Mouse (Mus musculus): ENCODE data around the gene Pogk. TPM values are rescaled to one million over a fixed set of nuclear protein-coding genes. Genes with fewer than 3 reads are reported as not detected.

Gene Pogk
- total and polyA plus RNA-seq, 2 experiments from 2014 or later = 5.4 to 26.3 TPM

- 76% methylated on average over 3 of the region's 3 CpGs for WGBS
- DNase-seq (ENCODE audit: low spot score) = no peak
- Histone ChIP-seq H3K27ac (ENCODE audit: low read depth) (no peak overlapping the region), H3K36me3 (replicated peaks; ENCODE audit: control insufficient read depth, insufficient read depth, low read length) (no peaks in the 10 kb centered on the region), H3K9ac (replicated peaks; ENCODE audit: low read depth, low read length) (no peak overlapping the region), H3K4me1 (ENCODE audit: control insufficient read depth, insufficient read depth) (no peaks in the 10 kb centered on the region), H3K4me3 (ENCODE audit: low read depth, low read length) (no peak overlapping the region), H3K4me2 (ENCODE audit: low read depth, low read length) (no peak overlapping the region), H3K27me3 (ENCODE audit: control insufficient read depth, insufficient read depth, low read length) (no peaks in the 10 kb centered on the region), H3K9me3 (replicated peaks; ENCODE audit: control insufficient read depth, low read length) (no peaks in the 10 kb centered on the region)
- TF ChIP-seq CTCF (IDR thresholded peaks at IDR 0.05; ENCODE audit: low read depth) = no peak
- TF ChIP-seq EP300 (IDR thresholded peaks at IDR 0.05; ENCODE audit: low read depth) = no peak
- ATAC-seq (ENCODE audit: insufficient read depth, low read depth) = no peak
Measured at GRCm38 (mm10) chr1:166362659-166363058, 47.0 kb downstream of the Pogk start.

GRCm38 (mm10) chr1:166361842-166362241, 47.8 kb downstream of the Pogk start:
- no peak for DNase-seq (ENCODE audit: low spot score)
- no peak overlapping the region for H3K27ac ChIP-seq (ENCODE audit: low read depth)

GRCm38 (mm10) chr1:166360896-166361295, 48.8 kb downstream of the Pogk start:
- Histone ChIP-seq H3K4me1 (ENCODE audit: control insufficient read depth, insufficient read depth) (no peaks in the 10 kb centered on the region), H3K36me3 (replicated peaks; ENCODE audit: control insufficient read depth, insufficient read depth, low read length) (no peaks in the 10 kb centered on the region), H3K9ac (replicated peaks; ENCODE audit: low read depth, low read length) (no peak overlapping the region), H3K4me2 (ENCODE audit: low read depth, low read length) (no peak overlapping the region), H3K9me3 (replicated peaks; ENCODE audit: control insufficient read depth, low read length) (no peaks in the 10 kb centered on the region), H3K27ac (ENCODE audit: low read depth) (no peak overlapping the region), H3K4me3 (ENCODE audit: low read depth, low read length) (no peak overlapping the region), H3K27me3 (ENCODE audit: control insufficient read depth, insufficient read depth, low read length) (no peaks in the 10 kb centered on the region)
- DNase-seq (ENCODE audit: low spot score) (no peak), ATAC-seq (ENCODE audit: insufficient read depth, low read depth) (no peak)
- TF ChIP-seq CTCF (IDR thresholded peaks at IDR 0.05; ENCODE audit: low read depth) = no peak
- TF ChIP-seq EP300 (IDR thresholded peaks at IDR 0.05; ENCODE audit: low read depth) = no peak
- 76% methylated on average over 5 of the region's 5 CpGs for WGBS

More at GRCm38 (mm10) chr1:166361842-166362241, 47.8 kb downstream of the Pogk start:
- no peak for ATAC-seq (ENCODE audit: insufficient read depth, low read depth)
- Histone ChIP-seq H3K36me3 (replicated peaks; ENCODE audit: control insufficient read depth, insufficient read depth, low read length) (no peaks in the 10 kb centered on the region), H3K4me2 (ENCODE audit: low read depth, low read length) (no peak overlapping the region), H3K4me3 (ENCODE audit: low read depth, low read length) (no peak overlapping the region), H3K9ac (replicated peaks; ENCODE audit: low read depth, low read length) (no peak overlapping the region), H3K4me1 (ENCODE audit: control insufficient read depth, insufficient read depth) (no peaks in the 10 kb centered on the region), H3K9me3 (replicated peaks; ENCODE audit: control insufficient read depth, low read length) (no peaks in the 10 kb centered on the region), H3K27me3 (ENCODE audit: control insufficient read depth, insufficient read depth, low read length) (no peaks in the 10 kb centered on the region)
- TF ChIP-seq CTCF (IDR thresholded peaks at IDR 0.05; ENCODE audit: low read depth) = no peak
- no peak for TF ChIP-seq EP300 (IDR thresholded peaks at IDR 0.05; ENCODE audit: low read depth)
- WGBS = 72% methylated on average over 3 of the region's 3 CpGs

GRCm38 (mm10) chr1:166360157-166360855, 49.4 kb downstream of the Pogk start:
- H3K27ac ChIP-seq (ENCODE audit: low read depth) = no peak overlapping the region
- peak; percentile 85 for TF ChIP-seq CTCF (IDR thresholded peaks at IDR 0.05; ENCODE audit: low read depth)
- TF ChIP-seq EP300 (IDR thresholded peaks at IDR 0.05; ENCODE audit: low read depth) = no peak
- 23% methylated on average over 14 of the region's 14 CpGs for WGBS
- H3K27me3 ChIP-seq (ENCODE audit: control insufficient read depth, insufficient read depth, low read length) = no peaks in the 10 kb centered on the region
- H3K36me3 ChIP-seq (replicated peaks; ENCODE audit: control insufficient read depth, insufficient read depth, low read length) = no peaks in the 10 kb centered on the region
- no peak overlapping the region for H3K4me3 ChIP-seq (ENCODE audit: low read depth, low read length)
- no peaks in the 10 kb centered on the region for H3K4me1 ChIP-seq (ENCODE audit: control insufficient read depth, insufficient read depth)
- H3K9ac ChIP-seq (replicated peaks; ENCODE audit: low read depth, low read length) = no peak overlapping the region
- ATAC-seq (ENCODE audit: insufficient read depth, low read depth) (peak; percentile 78), DNase-seq (ENCODE audit: low spot score) (peak; percentile 62)
- no peak overlapping the region for H3K4me2 ChIP-seq (ENCODE audit: low read depth, low read length)
- H3K9me3 ChIP-seq (replicated peaks; ENCODE audit: control insufficient read depth, low read length) = no peaks in the 10 kb centered on the region

GRCm38 (mm10) chr1:166349751-166350150, 59.9 kb downstream of the Pogk start:
- DNase-seq (ENCODE audit: low spot score) (no peak), ATAC-seq (ENCODE audit: insufficient read depth, low read depth) (no peak)
- H3K4me3 ChIP-seq (ENCODE audit: low read depth, low read length) = no peak overlapping the region
- no peak overlapping the region for H3K9ac ChIP-seq (replicated peaks; ENCODE audit: low read depth, low read length)
- TF ChIP-seq EP300 (IDR thresholded peaks at IDR 0.05; ENCODE audit: low read depth) = no peak
- TF ChIP-seq CTCF (IDR thresholded peaks at IDR 0.05; ENCODE audit: low read depth) = no peak
- no peaks in the 10 kb centered on the region for H3K36me3 ChIP-seq (replicated peaks; ENCODE audit: control insufficient read depth, insufficient read depth, low read length)
- H3K27me3 ChIP-seq (ENCODE audit: control insufficient read depth, insufficient read depth, low read length) = no peaks in the 10 kb centered on the region
- 81% methylated on average over 11 of the region's 11 CpGs for WGBS
- H3K27ac ChIP-seq (ENCODE audit: low read depth) = no peak overlapping the region
- no peaks in the 10 kb centered on the region for H3K9me3 ChIP-seq (replicated peaks; ENCODE audit: control insufficient read depth, low read length)
- H3K4me2 ChIP-seq (ENCODE audit: low read depth, low read length) = no peak overlapping the region
- no peaks in the 10 kb centered on the region for H3K4me1 ChIP-seq (ENCODE audit: control insufficient read depth, insufficient read depth)

- Histone ChIP-seq H3K36me3 (replicated peaks; ENCODE audit: control insufficient read depth, insufficient read depth, low read length) (no peaks in the 10 kb centered on the region), H3K9me3 (replicated peaks; ENCODE audit: control insufficient read depth, low read length) (no peaks in the 10 kb centered on the region), H3K27me3 (ENCODE audit: control insufficient read depth, insufficient read depth, low read length) (no peaks in the 10 kb centered on the region), H3K4me1 (ENCODE audit: control insufficient read depth, insufficient read depth) (no peaks in the 10 kb centered on the region), H3K4me3 (ENCODE audit: low read depth, low read length) (no peak overlapping the region), H3K27ac (ENCODE audit: low read depth) (no peak overlapping the region), H3K9ac (replicated peaks; ENCODE audit: low read depth, low read length) (no peak overlapping the region), H3K4me2 (ENCODE audit: low read depth, low read length) (no peak overlapping the region)
- WGBS = 70% methylated on average over 3 of the region's 3 CpGs
- ATAC-seq (ENCODE audit: insufficient read depth, low read depth) = no peak
- DNase-seq (ENCODE audit: low spot score) = no peak
- TF ChIP-seq EP300 (IDR thresholded peaks at IDR 0.05; ENCODE audit: low read depth) = no peak
- no peak for TF ChIP-seq CTCF (IDR thresholded peaks at IDR 0.05; ENCODE audit: low read depth)
Measured at GRCm38 (mm10) chr1:166349341-166349740, 60.3 kb downstream of the Pogk start.
